Mouse (Mus musculus): Measurements from ENCODE around the gene Ankrd55. TPM values are rescaled to one million over a fixed set of nuclear protein-coding genes. Genes with fewer than 3 reads are reported as not detected.
"Not testable (repeated sequence)": the region's sequence is repeated elsewhere in the genome, so short reads cannot be mapped to it uniquely, and the experiment has no call there.

The Ankrd55 gene
- polyA plus RNA-seq, 1 experiment: 0.74 TPM

DNA sequence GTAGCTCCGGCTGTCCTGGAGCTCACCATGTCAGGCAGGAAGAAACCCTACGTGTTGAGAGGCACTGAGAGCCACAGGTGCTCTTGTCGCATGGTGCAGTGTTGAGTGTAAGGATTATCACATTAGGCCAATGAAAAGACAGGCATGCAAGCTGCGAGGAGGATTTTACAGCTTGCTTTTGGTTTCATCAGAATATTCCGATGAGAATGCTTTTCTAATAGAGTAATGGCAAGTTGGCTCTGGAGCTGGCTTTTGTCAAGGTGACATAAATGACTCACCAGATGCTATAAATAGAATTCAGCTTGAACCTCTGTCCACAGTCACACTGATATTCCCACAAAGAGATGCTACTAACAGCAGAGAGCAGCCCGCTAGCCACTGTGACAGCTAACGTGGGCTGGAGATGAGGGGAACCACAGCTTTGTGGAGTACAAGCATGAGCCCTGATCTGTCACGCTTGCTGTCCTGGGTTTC, 137.0 kb downstream of the Ankrd55 start:
- Histone ChIP-seq H3K4me1 (ENCODE audit: control insufficient read depth, insufficient read depth, low read length) (no peaks in the 10 kb centered on the region; the same call in 1 of the 2 replicates), H3K4me3 (ENCODE audit: insufficient read depth, low read length) (no peak overlapping the region), H3K27ac (ENCODE audit: insufficient read depth, low read length) (peak overlapping the region; percentile 20)
- TF ChIP-seq CTCF (IDR thresholded peaks at IDR 0.05; ENCODE audit: borderline replicate concordance, insufficient read depth, low read length): no peak
- 0 out of 2 replicates have a peak, but pooled peaks have one; percentile 2 for TF ChIP-seq POLR2A (IDR thresholded peaks at IDR 0.05; ENCODE audit: low read depth, low read length)

- Histone ChIP-seq H3K27ac (ENCODE audit: insufficient read depth, low read length) (no peak overlapping the region), H3K4me1 (ENCODE audit: control insufficient read depth, insufficient read depth, low read length) (no peaks in the 10 kb centered on the region; the same call in 1 of the 2 replicates), H3K4me3 (ENCODE audit: insufficient read depth, low read length) (no peak overlapping the region)
- TF ChIP-seq CTCF (IDR thresholded peaks at IDR 0.05; ENCODE audit: borderline replicate concordance, insufficient read depth, low read length): no peak
- TF ChIP-seq POLR2A (IDR thresholded peaks at IDR 0.05; ENCODE audit: low read depth, low read length): no peak
These were observed 138.2 kb downstream of the Ankrd55 start for GRCm38 (mm10) chr13:112426265-112427135.

GRCm38 (mm10) chr13:112427136-112427470, 138.9 kb downstream of the Ankrd55 start:
- H3K27ac ChIP-seq (ENCODE audit: insufficient read depth, low read length): not testable (repeated sequence)

DNA sequence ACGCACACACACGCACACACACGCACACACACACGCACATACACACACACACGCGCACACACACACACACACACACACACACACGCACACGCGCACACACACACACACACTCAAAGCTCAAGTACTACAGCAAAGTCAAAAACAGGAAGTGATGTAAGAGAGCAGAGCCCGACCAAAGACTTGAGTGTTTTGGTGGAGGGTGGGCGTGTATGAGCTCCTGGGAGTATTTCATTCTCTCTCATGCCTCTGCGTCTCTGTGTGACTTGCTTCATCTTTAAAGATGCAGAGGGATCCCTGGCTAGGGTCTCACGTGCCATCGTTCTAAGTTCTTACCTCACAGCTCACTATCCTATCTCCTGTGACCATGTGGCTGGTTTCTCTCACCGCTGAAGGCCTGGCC, 139.3 kb downstream of the Ankrd55 start:
- TF ChIP-seq CTCF (IDR thresholded peaks at IDR 0.05; ENCODE audit: borderline replicate concordance, insufficient read depth, low read length) (no peak), POLR2A (IDR thresholded peaks at IDR 0.05; ENCODE audit: low read depth, low read length) (no peak)
- no peak overlapping the region for H3K4me3 ChIP-seq (ENCODE audit: insufficient read depth, low read length)
- no peaks in the 10 kb centered on the region; the same call in 1 of the 2 replicates for H3K4me1 ChIP-seq (ENCODE audit: control insufficient read depth, insufficient read depth, low read length)
- H3K27ac ChIP-seq (ENCODE audit: insufficient read depth, low read length): no peak overlapping the region

More at GRCm38 (mm10) chr13:112427136-112427470, 138.9 kb downstream of the Ankrd55 start:
- not testable (repeated sequence) for H3K4me3 ChIP-seq (ENCODE audit: insufficient read depth, low read length); H3K4me1 ChIP-seq (ENCODE audit: control insufficient read depth, insufficient read depth, low read length)

DNA sequence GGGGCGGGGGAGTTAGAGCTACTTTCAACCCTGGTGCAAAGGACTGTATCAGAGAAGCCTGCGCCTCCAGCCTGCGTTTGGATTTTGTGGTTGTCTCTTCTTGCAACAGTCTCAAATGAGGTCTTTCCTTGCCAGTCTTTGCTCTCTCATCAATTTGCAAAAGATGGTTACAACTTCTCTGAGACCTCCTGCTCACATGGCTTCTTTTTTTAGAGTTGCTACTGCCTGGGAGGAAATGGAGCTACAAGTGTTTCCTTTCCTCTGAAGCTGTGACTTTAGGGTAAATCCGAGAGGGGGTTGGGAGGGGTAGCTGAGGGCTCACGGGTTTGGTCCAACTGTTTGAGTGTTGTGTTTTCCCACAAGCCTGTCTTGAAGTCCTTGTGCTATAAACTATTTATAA, 145.0 kb downstream of the Ankrd55 start:
- no peak for TF ChIP-seq CTCF (IDR thresholded peaks at IDR 0.05; ENCODE audit: borderline replicate concordance, insufficient read depth, low read length)
- TF ChIP-seq POLR2A (IDR thresholded peaks at IDR 0.05; ENCODE audit: low read depth, low read length): no peak
- Histone ChIP-seq H3K27ac (ENCODE audit: insufficient read depth, low read length) (no peak overlapping the region), H3K4me1 (ENCODE audit: control insufficient read depth, insufficient read depth, low read length) (0 out of 2 replicates have a peak, but pooled peaks cover 2% of the 10 kb centered on the region), H3K4me3 (ENCODE audit: insufficient read depth, low read length) (no peak overlapping the region)

Other genes with a start within 250 kb of the Ankrd55 start
- gene Il6st, start 175.6 kb downstream of the Ankrd55 start, polyA plus RNA-seq (2011; ENCODE audit: insufficient read length, low read depth, missing spikeins): 363 and 515 TPM in 2 replicates

Data from embryonic fibroblast, embryonic 13.5 days (primary cell).